Mouse (Mus musculus) kidney, postnatal 36 days (tissue): ENCODE data around the gene Fam124a.

Experiments
- DNase-seq, 2 experiments: peaks; one replicate each; pipeline ENCODE4 v3.0.0; 2021 to 2022; ENCODE audit warnings: mixed read lengths in 2 of 2

Fam124a gene

DNA sequence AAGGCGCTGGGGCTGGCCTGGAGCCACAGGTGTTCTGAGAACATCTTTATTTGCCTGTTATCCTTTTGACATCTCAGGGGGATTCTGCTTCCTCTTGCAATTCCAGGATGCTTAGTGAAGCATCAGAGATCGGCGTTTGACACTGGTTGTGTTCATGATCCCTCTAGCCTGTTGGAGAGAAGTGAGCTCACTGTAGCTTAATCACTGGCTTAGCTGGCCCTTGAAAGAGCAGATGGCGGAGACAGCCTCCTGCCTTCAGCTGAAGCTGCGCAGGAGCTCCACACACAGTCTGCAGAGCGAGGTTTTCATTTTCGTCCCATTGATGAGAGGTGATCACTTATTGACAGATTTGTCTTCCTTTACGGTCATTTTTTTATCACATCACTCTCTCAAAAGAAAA, 20.3 kb downstream of the Fam124a start:
- DNase-seq, result no peak

DNA sequence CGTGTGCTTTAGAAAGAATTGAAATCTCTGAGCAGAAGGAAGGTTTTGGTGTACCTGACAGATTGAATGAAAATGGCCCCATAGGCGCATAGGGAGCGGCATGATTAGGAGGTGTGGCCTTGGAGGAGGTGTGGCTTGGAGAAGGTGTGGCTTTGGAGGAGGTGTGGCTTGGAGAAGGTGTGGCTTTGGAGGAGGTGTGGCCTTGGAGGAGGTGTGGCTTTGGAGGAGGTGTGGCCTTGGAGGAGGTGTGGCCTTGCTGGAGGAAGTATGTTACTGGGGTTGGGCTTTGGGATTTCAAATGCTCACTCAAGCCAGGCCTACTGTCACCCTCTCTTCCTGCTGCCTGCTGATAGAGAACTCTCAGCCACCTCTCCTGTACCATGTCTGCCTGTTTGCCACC, 25.4 kb downstream of the Fam124a start:
- no peak for DNase-seq

DNA sequence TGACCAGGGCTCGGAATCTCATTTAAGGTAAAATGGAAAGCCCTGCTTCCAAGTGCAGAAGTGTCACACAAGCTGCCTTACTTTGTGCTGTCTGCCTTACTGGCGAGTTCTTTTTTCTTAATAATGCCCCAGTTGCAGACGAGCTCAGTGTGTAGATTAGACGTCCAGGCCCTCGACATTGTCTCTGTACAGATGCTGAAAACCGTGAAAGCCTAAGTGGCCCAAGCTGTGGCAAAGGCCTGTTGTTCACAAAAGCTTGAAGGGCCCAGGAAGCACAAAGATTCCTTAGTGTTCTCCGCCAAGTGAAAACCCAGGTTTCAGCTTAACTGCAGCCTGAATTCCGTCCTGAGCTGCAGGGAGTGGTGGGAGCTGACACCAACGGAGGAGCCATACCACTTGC, 26.2 kb downstream of the Fam124a start:
- DNase-seq, result no peak

DNA sequence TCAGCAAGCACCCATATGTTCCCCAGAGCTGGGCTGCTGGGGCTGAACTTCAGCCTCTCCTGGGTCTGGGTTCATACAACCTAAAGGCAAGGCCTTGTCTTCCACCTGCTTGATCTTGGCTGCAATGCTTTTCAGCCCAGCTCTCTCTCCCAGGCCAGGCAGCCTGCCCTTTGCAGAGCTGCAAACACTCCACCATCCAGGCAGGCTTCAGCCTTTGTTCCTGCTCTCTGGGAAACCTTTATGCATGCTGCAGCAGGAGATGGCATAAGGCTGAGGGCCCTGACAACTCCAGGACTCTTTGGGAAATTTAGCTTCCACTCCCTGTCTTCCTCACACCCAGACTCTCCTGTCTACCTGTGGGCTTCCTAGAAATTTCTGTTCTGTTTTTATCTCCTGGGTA, 29.1 kb downstream of the Fam124a start:
- DNase-seq, result no peak

DNA sequence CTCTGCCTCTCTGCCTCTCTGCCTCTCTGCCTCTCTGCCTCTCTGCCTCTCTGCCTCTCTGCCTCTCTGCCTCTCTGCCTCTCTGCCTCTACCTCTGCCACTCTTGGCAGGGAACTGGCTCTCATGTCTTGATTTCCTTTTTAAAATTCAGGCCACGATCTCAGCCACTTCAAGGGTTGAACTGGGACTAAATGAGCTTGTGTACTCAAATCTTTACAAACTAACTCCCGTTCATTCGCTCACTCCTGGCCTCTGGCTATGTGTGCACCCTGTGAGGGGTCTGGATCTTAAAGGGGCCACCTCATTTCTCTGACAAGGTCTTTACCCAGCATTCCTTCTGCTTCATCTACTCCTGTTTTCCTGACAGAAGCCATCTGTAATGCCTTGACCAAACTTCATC, 29.8 kb downstream of the Fam124a start:
- peak in 1 of 2 experiments; percentile 24 for DNase-seq

DNA sequence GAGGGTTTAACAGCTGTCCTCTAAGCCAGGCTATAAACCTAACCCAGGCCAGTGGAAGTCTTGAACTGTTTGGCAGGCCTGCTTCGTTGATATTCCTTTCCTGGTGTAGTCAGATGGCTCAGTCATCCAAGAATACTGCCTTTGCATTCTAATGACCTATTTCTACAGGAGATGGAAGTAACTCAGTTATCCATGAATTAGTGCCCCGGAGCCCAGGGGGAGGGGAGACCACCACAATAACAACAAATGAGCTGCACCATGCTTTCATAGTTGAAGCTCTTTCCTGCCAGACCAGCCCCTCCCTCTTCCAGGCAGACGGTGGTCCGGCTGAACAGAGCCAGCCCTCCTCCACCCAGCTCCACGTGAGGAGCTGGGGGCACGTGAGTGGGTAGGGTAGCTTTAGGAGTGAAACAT, 44.6 kb downstream of the Fam124a start:
- no peak for DNase-seq

DNA sequence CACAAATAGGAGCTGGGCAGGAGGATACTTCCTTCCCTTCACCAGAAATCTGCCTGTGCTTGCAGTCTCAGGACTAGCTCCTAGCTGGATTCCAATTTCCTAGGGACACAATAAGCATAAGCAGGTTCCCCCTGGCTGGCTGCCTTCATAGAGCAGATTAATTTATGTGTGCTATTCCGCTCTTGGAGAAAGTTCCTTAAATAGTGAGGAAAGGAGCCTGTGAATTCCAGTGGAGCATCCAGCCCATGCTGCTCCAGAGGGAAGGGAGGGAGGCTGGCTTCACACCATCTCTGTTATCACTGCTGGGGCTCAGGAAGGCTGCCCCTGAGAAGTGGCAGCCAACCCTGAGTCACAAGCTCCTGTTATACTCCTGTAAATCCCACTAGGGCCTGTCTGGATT, 46.7 kb downstream of the Fam124a start:
- peak; percentile 25 to 29 for DNase-seq

DNA sequence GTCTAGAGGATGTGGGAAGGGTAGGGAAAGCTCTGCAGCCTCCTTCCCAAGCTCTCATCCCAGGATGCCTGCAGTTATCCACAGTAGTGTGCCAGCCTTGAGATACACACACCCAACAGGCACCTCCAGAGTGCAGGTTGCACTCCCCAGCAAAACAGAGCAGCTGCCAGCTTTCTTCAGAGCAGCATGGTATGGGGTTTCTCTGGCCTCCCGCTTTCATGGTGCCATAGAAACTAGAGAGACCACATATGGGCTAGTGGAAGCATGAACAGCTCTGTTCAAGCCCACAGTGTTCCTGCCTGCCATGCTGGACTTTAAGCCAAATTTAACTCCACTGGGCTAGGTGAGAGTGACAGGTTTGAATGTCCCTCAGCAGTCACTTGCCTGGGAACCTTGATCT, 47.3 kb downstream of the Fam124a start:
- DNase-seq, result no peak

DNA sequence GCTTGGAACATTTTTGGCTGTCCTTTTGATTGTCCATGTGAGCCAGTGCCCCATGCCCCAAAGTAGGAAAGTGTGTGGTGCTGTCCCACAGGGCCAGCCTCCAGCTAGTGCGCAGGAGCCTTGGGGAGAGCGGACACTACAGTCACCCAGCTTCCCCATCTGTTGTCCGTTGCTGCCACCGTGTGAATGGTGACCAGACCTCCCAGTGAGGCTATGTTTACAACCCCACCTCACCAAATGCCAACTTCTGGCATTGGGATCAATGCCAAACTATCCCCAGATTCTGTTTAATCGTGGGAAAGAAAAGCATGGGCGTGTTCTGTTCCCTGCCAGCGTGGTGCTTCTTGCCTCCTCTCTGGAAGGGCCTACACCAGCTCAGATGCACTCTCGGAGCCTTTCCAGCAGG, 52.3 kb downstream of the Fam124a start:
- peak; percentile 12 to 34 for DNase-seq

DNA sequence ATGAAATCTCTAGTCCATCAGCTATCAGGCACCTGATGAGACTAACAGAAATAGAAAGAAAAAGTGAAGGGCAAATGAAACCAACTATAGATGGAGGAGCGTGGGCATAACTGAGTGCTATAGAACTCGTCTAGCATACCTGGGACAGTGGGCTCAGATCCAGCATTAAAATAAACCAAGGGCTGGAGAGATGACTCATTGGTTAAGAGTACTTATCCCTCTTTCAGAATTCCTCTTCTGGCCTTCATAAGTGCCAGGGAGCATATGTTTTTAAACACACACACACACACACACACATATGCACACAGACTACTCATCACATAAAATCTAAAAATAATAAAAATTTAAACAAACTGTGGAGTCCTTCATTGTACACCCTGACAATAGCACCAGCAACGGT, 54.4 kb downstream of the Fam124a start:
- DNase-seq, result no peak

DNA sequence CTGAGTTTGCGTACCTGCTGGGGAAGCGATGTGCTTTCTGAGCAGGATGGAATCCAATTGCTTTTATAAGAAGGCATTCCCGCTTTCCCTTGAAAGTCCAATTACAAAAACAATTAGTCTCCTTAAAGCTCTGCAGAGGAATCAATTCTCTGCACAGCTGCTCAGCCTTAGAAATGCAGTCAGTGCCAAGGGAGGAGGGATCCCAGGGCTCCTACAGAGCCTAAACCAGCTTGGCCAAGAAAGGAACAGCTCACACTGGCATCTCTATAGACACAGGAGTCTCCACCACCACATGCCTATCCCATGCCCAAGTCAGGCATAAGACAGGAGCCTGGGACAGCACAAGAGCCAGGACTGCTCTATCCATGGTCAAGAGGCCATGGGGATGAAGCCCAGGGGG, 66.9 kb downstream of the Fam124a start:
- no peak for DNase-seq

DNA sequence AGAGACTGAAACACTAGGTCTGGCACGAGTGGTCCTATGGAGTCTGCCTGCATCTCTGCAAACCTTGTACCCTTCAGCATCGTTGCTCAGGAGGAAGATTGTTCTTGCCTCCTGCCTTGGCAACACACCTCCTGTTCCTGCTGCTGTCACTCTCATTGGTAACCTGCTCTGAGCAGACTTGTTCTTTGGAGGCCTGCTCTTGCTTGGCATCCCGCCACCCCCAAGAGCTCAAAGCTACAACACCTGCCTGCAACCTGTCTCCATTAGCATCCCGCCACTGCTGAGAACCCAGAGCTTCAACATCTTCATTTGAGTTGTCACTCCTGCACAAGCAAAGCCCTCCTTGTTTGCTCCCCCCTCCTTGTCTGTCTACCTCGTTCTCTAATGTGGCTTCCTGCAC, 72.4 kb downstream of the Fam124a start:
- no peak for DNase-seq

DNA sequence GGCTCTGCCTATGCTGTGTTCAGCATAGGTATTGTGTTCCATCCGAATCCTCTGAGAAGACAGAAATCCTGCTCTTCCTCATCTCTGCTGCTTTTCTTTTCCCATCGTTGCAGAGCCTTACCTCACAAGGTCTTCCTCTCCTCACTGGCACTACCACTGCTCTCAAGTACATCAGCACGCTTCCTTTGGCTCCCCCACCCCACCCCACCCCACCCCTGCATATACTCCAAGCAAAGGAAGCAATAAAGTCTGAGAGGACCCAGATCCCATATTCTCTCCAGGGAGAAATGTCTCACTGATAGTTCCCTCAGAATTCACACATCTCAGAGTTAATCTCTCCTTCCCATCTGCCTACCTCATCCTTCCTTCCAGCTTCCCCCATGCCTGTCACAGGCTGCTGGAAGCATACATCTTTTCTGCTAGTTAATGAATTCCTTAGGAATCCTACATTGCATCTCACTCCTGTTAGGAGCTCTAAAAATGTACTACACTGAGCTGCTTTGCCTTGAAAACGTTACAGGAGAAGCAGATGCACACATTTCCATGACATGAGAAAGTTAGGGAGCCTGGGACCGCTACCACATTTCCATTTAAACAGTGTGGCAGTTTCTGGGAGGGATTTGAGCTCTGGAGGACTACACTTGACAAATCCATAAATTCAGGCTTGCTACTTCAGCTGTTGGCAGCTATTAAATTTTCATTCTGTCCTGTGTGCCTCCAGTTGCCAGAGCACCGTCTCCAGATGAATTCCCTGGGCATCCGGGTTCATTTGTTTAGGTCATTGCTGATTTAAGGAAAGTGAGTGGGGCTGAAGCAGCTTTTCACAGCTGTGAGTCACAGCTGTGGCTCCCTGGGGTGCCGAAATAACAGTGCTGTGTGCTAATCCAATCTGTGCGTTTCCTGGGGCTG, 82.2 kb downstream of the Fam124a start:
- DNase-seq, result no peak

DNA sequence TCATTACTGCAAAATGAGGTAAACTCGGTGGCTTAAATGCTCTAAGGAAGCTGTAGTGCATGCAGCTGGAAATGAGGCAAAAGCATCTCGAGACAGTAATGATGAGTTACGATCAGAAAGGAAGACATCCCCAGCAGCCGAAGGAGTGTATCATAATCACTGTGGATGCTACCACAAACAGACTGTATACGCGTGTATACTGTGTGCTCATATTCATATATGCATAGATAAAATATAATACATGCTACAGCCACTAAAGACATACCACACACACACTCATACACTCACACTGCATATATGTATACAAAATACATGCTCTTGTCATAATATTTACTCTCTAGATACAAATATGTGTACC, 82.8 kb downstream of the Fam124a start:
- DNase-seq, result no peak

DNA sequence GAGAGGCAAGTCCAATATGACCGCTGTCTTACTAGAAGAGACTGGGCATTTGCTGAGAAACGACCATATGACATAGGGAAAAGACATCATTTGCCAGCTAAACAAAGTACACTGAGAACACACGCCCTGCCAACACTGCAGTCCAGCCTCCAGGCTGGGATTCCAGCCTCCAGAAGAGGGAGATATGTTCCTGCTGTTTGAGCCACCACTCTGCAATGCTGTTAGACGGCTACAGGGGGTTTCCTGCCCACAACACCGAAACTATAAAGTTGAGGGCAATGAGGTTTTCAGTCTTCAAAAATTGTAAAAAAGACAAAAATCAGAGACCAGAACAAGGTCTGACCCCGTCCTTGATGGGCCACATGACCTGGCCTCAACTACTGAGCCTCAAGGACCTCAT, 83.6 kb downstream of the Fam124a start:
- peak; percentile 18 to 30 for DNase-seq

DNA sequence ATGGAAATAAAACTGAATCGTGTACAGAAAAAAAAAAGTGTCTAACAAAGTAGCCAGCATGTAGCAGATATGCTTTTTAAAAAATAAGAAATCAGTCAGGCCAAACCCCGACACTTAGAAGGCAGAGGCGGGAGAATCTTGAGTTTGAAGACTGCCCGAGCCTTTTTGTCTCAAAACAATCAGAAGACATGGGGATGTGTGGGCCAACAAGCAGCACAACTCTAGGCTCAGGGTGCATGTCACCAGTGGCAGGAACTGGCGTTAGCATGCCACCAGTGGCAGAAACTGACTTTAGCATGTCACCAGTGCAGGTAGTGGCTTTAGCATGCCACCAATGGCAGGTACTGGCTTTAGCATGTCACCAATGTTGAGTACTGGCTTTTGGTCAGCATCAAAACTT, 84.0 kb downstream of the Fam124a start:
- no peak for DNase-seq

DNA sequence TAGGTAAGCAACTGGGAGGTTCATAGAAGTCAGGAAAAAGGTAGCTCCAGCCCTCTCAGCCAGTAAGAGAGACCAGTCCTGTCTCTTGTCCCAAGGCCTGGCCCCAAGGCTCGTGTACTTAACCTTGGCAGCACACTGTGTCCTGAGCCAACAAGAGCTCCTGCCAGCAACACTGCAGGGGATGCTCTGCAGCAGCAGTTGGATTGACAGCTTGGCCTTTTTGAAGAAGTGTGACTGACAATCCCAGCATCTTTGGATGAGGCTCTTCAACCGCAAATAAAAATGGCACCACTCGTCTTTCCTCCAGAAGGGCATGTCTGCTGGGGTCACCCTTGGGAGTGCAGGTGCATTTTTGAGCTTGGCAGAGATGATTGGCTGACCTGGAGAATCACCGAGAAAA, 84.9 kb downstream of the Fam124a start:
- DNase-seq, result no peak

DNA sequence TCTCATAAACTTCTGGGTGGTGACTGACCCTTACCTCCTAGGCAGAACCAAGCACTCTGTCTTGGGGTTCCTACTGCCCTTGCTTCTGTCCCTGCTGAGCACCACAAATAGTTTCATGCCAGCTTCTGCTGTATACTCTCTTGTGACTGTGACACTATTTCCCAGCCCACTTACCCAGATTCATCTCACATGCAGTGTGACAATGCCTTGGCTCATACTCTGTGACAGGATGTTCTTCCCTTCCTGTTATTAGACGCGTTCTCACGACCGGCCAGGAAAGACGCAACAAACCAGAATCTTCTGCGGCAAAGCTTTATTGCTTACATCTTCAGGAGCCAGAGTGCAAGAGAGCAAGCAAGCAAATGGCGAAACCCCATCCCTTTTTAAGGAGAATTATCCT, 86.8 kb downstream of the Fam124a start:
- peak in 1 of 2 experiments; percentile 13 for DNase-seq

DNA sequence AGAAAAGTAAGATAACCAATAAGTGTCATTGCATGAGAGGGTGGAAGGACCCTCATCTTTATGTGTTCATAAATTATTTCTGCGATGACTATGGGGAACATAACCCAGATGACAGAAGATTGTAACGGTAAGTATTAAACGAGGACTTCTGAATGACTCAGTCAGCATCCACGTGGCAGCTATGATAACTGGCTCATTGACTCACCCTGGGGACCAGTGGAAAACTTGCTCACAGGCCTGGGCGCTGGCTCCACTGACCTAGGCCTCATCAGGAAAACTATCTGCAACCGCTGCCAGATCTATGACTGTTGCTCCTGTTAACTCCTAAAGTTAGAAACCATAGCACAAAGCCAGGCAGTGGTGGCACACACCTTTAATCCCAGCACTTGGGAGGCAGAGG, 92.9 kb downstream of the Fam124a start:
- no peak for DNase-seq

DNA sequence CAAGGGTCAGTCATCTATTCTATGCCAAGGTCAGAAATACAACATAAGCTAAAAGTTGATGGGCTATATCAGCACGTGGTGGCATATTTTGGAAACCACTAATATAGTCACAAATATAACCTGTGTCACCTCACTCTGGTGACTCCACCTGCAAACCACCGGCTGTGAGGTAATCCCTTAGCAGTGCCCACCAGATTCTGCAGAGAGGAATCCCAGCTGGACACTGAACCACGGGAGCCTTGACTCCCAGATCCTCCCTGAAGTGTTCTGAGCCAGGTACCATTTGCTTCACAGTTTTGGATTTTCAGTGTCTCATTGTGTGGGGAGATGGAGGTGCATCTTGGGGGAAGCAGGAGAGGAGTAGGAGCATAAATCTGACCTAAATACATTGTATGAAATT, 94.8 kb downstream of the Fam124a start:
- DNase-seq, result no peak

DNA sequence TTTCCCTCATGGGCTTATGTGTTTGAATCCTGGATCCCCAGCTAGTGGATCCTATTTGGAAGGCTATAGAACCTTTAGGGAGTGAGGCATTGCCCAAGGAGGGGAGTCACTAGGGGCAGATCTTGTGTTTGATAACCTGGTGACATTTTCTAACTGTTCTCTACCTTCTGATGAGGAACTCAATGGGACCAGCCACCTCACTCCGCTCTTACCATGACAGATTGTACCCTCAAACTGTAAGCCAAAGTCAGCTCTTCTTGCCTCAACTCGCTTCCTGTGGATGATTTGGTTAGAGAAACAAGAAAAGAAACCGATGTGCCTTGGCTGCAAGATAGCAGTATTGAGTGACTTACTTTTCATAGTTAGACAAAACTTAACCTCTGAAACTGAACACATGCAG, 96.2 kb downstream of the Fam124a start:
- DNase-seq, result no peak

DNA sequence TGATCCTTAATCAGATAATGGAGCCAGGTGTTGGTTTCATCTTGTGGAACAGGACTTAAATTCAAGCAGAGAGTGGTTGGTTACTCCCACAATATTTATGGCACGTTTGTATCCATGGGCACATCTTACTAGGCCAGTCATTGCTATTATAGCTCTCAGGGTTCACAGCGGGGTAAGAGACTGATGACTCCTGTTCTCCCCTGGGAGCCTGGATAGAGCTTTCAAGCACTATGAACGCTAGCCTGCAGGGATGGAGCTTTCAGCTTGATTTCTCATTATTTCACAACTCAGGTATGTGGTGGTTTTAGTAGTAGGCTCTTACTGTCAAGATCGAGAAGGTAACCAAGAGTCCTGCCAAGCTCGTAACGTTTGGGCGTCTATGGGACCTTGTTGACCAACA, 100.5 kb downstream of the Fam124a start:
- DNase-seq, result no peak

DNA sequence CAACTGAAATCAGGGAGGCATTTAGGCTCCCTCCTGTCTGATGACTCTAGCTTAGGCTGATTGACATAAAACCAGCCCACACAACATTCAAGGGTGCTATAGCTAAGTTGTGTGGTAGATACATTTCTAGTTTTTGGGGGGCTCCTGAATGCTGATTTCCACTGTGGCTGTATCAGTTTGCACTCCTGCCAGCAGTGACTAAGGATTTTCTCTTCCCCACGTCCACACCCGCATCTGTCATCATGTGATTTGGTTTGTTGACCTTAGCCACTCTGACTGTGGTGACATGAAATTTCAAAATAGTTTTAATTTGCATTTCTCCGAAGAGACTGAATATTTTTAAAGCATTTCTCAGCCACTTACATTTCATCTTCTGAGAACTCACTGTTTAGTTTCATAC, 101.9 kb downstream of the Fam124a start:
- no peak for DNase-seq
